Mouse (Mus musculus): ENCODE data around the gene Nub1. TPM values are rescaled to one million over a fixed set of nuclear protein-coding genes. Genes with fewer than 3 reads are reported as not detected.
"Not testable (repeated sequence)": the region's sequence is repeated elsewhere in the genome, so short reads cannot be mapped to it uniquely, and the experiment has no call there.

The Nub1 gene
- polyA plus RNA-seq, 1 experiment from 2014 or later, result 34.5 TPM

GRCm38 (mm10) chr5:24659708-24660423 is 25.5 kb upstream of the Nub1 start:
- Histone ChIP-seq H3K9ac (replicated peaks; ENCODE audit: low read depth) (no peak overlapping the region), H3K36me3 (ENCODE audit: insufficient read depth, low read length) (no peaks in the 10 kb centered on the region), H3K4me2 (replicated peaks; ENCODE audit: low read depth, low read length) (no peak overlapping the region), H3K27ac (ENCODE audit: low read length) (no peak overlapping the region), H3K27me3 (replicated peaks; ENCODE audit: insufficient read depth, low read length) (no peaks in the 10 kb centered on the region), H3K4me1 (ENCODE audit: insufficient read depth, low read depth, low read length) (no peaks in the 10 kb centered on the region), H3K4me3 (ENCODE audit: low read depth, low read length) (no peak overlapping the region), H3K9me3 (ENCODE audit: low read length) (no peaks in the 10 kb centered on the region)
- 91% methylated on average over 2 of the region's 4 CpGs for WGBS
- DNase-seq (ENCODE audit: low spot score), result no peak
- ATAC-seq, result peak; percentile 30
- TF ChIP-seq EP300 (IDR thresholded peaks at IDR 0.05) (no peak), CTCF (IDR thresholded peaks at IDR 0.05) (no peak)

DNA sequence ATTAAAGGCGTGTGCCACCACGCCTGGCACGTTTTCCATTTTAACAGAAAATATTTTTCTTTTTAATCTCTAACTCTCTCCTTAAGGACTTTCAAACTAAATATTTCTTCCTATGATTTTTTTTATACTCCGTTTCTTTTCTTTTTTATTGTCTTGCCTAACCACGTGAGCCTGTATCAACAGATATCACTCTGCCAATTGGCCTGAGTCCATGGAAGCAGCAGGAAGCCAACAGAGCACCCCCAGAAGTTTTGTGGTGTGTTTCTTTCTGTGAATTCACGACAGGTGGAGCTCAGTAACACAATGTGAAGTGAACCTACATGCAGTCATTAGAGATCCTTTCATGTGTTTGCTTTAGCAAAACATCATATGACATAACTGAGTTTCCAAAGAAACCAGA is 23.9 kb upstream of the Nub1 start:
- ATAC-seq, result no peak
- no peak overlapping the region for H3K4me2 ChIP-seq (replicated peaks; ENCODE audit: low read depth, low read length)
- 61% methylated on average over 6 of the region's 6 CpGs for WGBS

DNA sequence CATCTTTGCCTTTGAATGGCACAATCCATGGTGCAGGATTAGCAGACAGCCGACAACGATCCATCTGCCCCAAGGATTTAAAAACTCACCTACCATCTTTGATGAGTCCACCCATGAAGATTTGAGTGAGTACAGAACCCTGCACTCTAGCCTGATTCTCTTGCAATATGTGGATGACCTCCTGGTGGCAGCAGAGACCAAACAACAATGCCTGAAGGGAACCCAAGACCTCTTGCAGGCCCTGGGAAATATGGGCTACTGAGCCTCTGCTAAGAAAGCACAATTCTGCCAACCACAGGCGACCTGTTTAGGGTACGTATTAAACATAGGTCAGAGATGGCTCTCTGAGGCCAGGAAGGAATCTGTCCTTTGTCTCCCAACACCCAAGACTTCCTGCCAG is 11.1 kb upstream of the Nub1 start:
- Histone ChIP-seq H3K9me3 (ENCODE audit: low read length) (no peaks in the 10 kb centered on the region), H3K9ac (replicated peaks; ENCODE audit: low read depth) (no peak overlapping the region), H3K36me3 (ENCODE audit: insufficient read depth, low read length) (no peaks in the 10 kb centered on the region), H3K27me3 (replicated peaks; ENCODE audit: insufficient read depth, low read length) (no peaks in the 10 kb centered on the region), H3K4me3 (ENCODE audit: low read depth, low read length) (no peak overlapping the region), H3K4me2 (replicated peaks; ENCODE audit: low read depth, low read length) (no peak overlapping the region), H3K4me1 (ENCODE audit: insufficient read depth, low read depth, low read length) (no peaks in the 10 kb centered on the region), H3K27ac (ENCODE audit: low read length) (no peak overlapping the region)
- TF ChIP-seq EP300 (IDR thresholded peaks at IDR 0.05), result no peak
- peak; percentile 96 for TF ChIP-seq CTCF (IDR thresholded peaks at IDR 0.05)
- ATAC-seq, result peak; percentile 81
- DNase-seq (ENCODE audit: low spot score), result peak; percentile 73
- 17% methylated on average over 4 of the region's 4 CpGs for WGBS

More for the DNA sequence above, 23.9 kb upstream of the Nub1 start:
- H3K4me1 ChIP-seq (ENCODE audit: insufficient read depth, low read depth, low read length), result no peaks in the 10 kb centered on the region
- no peak overlapping the region for H3K4me3 ChIP-seq (ENCODE audit: low read depth, low read length)
- no peaks in the 10 kb centered on the region for H3K9me3 ChIP-seq (ENCODE audit: low read length)
- H3K27ac ChIP-seq (ENCODE audit: low read length), result no peak overlapping the region
- TF ChIP-seq EP300 (IDR thresholded peaks at IDR 0.05), result no peak
- H3K27me3 ChIP-seq (replicated peaks; ENCODE audit: insufficient read depth, low read length), result no peaks in the 10 kb centered on the region
- DNase-seq (ENCODE audit: low spot score), result no peak
- H3K9ac ChIP-seq (replicated peaks; ENCODE audit: low read depth), result no peak overlapping the region
- no peaks in the 10 kb centered on the region for H3K36me3 ChIP-seq (ENCODE audit: insufficient read depth, low read length)

DNA sequence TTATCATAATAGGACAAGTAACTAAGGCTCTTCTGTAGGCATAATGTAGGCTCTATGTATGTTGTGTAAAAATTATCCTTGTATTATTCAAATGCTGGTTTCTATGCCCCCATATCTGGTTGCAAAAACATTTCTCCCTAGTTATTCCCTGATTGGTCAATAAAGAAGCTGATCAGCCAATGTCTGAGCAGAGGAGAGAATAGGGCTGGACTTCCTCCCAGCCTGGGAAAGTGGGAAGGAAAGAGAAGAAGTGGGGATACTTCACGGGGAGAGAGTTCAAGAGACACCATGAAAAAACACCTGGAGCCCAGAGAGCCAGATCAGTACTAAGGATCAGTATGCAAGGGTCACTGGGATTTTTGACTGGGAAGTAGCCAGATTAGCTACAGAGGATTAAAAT is 3.9 kb upstream of the Nub1 start:
- no peak overlapping the region for H3K9ac ChIP-seq (replicated peaks; ENCODE audit: low read depth)
- WGBS, result 24% methylated on average over 1 of the region's 1 CpGs
- DNase-seq (ENCODE audit: low spot score) (no peak), ATAC-seq (no peak)
- no peak for TF ChIP-seq EP300 (IDR thresholded peaks at IDR 0.05)
- TF ChIP-seq CTCF (IDR thresholded peaks at IDR 0.05), result no peak
- 0 out of 2 replicates have a peak, but pooled peaks cover 3% of the 10 kb centered on the region for H3K4me1 ChIP-seq (ENCODE audit: insufficient read depth, low read depth, low read length)
- H3K27me3 ChIP-seq (replicated peaks; ENCODE audit: insufficient read depth, low read length), result no peaks in the 10 kb centered on the region
- H3K4me3 ChIP-seq (ENCODE audit: low read depth, low read length), result no peak overlapping the region
- no peaks in the 10 kb centered on the region for H3K36me3 ChIP-seq (ENCODE audit: insufficient read depth, low read length)
- no peaks in the 10 kb centered on the region for H3K9me3 ChIP-seq (ENCODE audit: low read length)
- no peak overlapping the region for H3K27ac ChIP-seq (ENCODE audit: low read length)
- H3K4me2 ChIP-seq (replicated peaks; ENCODE audit: low read depth, low read length), result no peak overlapping the region

DNA sequence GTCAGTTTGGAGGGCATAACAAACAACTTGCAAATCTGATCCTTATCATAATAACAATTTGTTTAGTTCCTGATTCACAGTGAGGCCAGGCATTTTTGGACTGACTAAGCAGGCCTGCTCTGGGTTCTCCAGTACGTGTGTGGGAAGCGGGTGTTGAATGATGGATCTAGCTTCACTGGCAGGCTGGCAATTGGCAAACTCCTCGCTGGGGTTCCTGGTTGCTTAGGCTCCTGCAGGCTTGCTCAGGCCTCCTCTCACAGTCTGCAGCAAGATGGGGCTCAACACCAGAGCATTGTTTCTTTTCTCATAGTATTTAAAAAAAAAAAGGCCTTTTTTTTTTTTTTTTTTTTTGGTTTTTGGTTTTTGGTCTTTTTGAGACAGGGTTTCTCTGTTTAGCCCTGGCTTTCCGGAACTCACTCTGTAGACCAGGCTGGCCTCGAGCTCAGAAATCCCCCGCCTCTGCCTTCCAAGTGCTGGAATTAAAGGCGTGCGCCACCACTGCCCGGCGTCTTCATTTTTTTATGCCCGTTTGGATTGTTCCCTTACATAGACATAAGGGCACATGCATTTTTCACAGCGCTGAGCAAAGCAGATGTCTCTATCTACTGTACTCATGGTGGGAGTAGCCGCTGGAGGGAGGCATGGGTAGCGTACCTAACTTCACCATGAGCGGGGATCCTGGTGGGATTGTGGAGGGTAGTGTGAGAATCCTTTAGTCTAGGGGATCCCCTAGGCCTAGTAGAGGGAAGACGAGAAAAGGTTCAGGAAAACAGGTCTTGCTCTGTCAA is 560 bp upstream of the Nub1 start:
- Histone ChIP-seq H3K27me3 (replicated peaks; ENCODE audit: insufficient read depth, low read length) (no peaks in the 10 kb centered on the region), H3K4me3 (ENCODE audit: low read depth, low read length) (peak overlapping the region; percentile 89), H3K9ac (replicated peaks; ENCODE audit: low read depth) (peak overlapping the region; percentile 37; the same call in 1 of the 2 replicates), H3K9me3 (ENCODE audit: low read length) (no peaks in the 10 kb centered on the region), H3K27ac (ENCODE audit: low read length) (peak overlapping the region; percentile 95), H3K36me3 (ENCODE audit: insufficient read depth, low read length) (no peaks in the 10 kb centered on the region), H3K4me2 (replicated peaks; ENCODE audit: low read depth, low read length) (peak overlapping the region; percentile 58), H3K4me1 (ENCODE audit: insufficient read depth, low read depth, low read length) (peaks cover 3% of the 10 kb centered on the region; the same call in 1 of the 2 replicates)
- 15% methylated on average over 16 of the region's 16 CpGs for WGBS
- DNase-seq (ENCODE audit: low spot score) (peak; percentile 72), ATAC-seq (peak; percentile 1)
- TF ChIP-seq CTCF (IDR thresholded peaks at IDR 0.05), result no peak; the same call in 1 of the 2 replicates
- no peak for TF ChIP-seq EP300 (IDR thresholded peaks at IDR 0.05)

DNA sequence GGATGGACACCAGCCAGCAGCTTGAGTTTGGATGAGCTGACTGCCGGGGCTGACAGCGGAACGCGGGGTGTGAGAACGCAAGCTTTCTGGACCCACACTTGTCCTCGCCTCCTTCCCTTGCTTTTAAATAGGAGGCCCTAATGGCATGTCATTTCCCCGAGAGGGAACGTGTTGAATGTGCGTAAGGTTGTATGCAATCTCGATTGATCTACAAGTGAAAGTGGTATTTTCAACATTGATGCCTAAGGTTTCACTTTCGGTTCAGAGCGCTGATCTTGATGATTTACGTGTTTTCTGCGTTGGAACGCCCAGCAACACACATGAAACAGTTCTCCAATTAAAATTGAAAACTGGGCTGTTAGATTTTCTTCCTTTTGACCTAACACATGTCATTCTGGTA is 844 bp downstream of the Nub1 start:
- Histone ChIP-seq H3K4me1 (ENCODE audit: insufficient read depth, low read depth, low read length) (peaks cover 3% of the 10 kb centered on the region; the same call in 1 of the 2 replicates), H3K36me3 (ENCODE audit: insufficient read depth, low read length) (0 out of 2 replicates have a peak, but pooled peaks cover 5% of the 10 kb centered on the region), H3K9ac (replicated peaks; ENCODE audit: low read depth) (peak overlapping the region; percentile 68), H3K4me3 (ENCODE audit: low read depth, low read length) (peak overlapping the region; percentile 89), H3K27ac (ENCODE audit: low read length) (peak overlapping the region; percentile 95), H3K27me3 (replicated peaks; ENCODE audit: insufficient read depth, low read length) (no peaks in the 10 kb centered on the region), H3K4me2 (replicated peaks; ENCODE audit: low read depth, low read length) (peak overlapping the region; percentile 58), H3K9me3 (ENCODE audit: low read length) (no peaks in the 10 kb centered on the region)
- peak; percentile 86 for DNase-seq (ENCODE audit: low spot score)
- WGBS, result 0% methylated on average over 15 of the region's 15 CpGs
- peak; percentile 1 for ATAC-seq
- TF ChIP-seq EP300 (IDR thresholded peaks at IDR 0.05), result peak; percentile 43
- no peak for TF ChIP-seq CTCF (IDR thresholded peaks at IDR 0.05)

- H3K36me3 ChIP-seq (ENCODE audit: insufficient read depth, low read length); H3K9me3 ChIP-seq (ENCODE audit: low read length); H3K4me1 ChIP-seq (ENCODE audit: insufficient read depth, low read depth, low read length); DNase-seq (ENCODE audit: low spot score); H3K27me3 ChIP-seq (replicated peaks; ENCODE audit: insufficient read depth, low read length); ATAC-seq: not testable (repeated sequence)
- H3K9ac ChIP-seq (replicated peaks; ENCODE audit: low read depth), result peak overlapping the region; percentile 68; the same call in 1 of the 2 replicates
- 70% methylated on average over 16 of the region's 16 CpGs for WGBS
- H3K4me2 ChIP-seq (replicated peaks; ENCODE audit: low read depth, low read length), result peak overlapping the region; percentile 58
- peak overlapping the region; percentile 95 for H3K27ac ChIP-seq (ENCODE audit: low read length)
- peak overlapping the region; percentile 89 for H3K4me3 ChIP-seq (ENCODE audit: low read depth, low read length)
Observed at GRCm38 (mm10) chr5:24686671-24687420, 1.5 kb downstream of the Nub1 start.
